Mouse (Mus musculus) cerebellum, adult 2 months (tissue): ENCODE measurements at regions not wholly inside any gene's neighbourhood (a gene's known extent, or its start where the extent isn't known, plus 50 kb on each side); places are given as distances from the start of the nearest gene placed in this dataset.

Source experiments
- CTCF ChIP-seq: fragments of 200-500 bp; IDR thresholded peaks from 2 replicates; pipeline ENCODE4 v1.5.1; 2011; ENCODE audit warnings: low read depth, mild to moderate bottlenecking, control low read depth, low read length, moderate library complexity, borderline replicate concordance; ENCODE audit not compliant: insufficient read depth
- POLR2A ChIP-seq: fragments of 200-500 bp; IDR thresholded peaks from 2 replicates; pipeline ENCODE4 v1.6.1; 2011; ENCODE audit warnings: low read length, control low read depth, borderline replicate concordance; ENCODE audit not compliant: insufficient read depth

DNA sequence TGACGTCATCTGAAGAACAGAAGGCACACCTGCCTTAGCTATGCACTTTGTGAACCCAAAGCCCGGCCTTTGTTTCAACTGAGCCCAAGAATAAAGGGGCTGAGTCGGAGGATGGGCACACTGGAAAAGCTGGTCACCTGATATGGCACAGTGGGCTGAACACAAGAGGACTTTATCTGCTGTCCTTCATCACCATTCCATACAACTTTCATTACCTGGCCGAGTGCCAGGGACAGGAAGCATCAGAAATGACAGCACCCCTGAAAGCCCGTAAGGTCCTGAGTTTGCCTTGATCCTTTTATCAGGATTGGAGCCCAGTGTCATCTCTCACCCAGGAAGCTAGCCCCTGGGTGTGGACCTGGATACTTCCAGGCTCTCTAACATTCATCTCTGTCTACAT, 126.1 kb upstream of the Arntl start:
- TF ChIP-seq CTCF (no peak), POLR2A (no peak)
